Mouse (Mus musculus): ENCODE measurements around the gene Alg9. TPM values are rescaled to one million over a fixed set of nuclear protein-coding genes. Genes with fewer than 3 reads are reported as not detected.
A peak's percentile ranks its signal among the peaks of the same experiment; 100 is the strongest.

Gene Alg9
- polyA plus RNA-seq, 1 experiment, result 18.0 TPM

- no peak for TF ChIP-seq GATA1 (IDR thresholded peaks at IDR 0.05; ENCODE audit: low read length)
Measured at GRCm38 (mm10) chr9:50750706-50751105, 24.1 kb upstream of the Alg9 start.

GRCm38 (mm10) chr9:50751323-50751722, 23.5 kb upstream of the Alg9 start, which contains the start of gene Cryab:
TSS of gene Cryab (plus strand) at chr9:50751325.
- TF ChIP-seq GATA1 (IDR thresholded peaks at IDR 0.05; ENCODE audit: low read length), result no peak

GRCm38 (mm10) chr9:50752054-50752602, 22.7 kb upstream of the Alg9 start, which contains the start of gene Hspb2:
TSS of gene Hspb2 (minus strand) at chr9:50752354.
- TF ChIP-seq GATA1 (IDR thresholded peaks at IDR 0.05; ENCODE audit: low read length), result no peak

- no peak for TF ChIP-seq GATA1 (IDR thresholded peaks at IDR 0.05; ENCODE audit: low read length)
Measured at GRCm38 (mm10) chr9:50752784-50753615, 21.8 kb upstream of the Alg9 start.

GRCm38 (mm10) chr9:50753947-50754346, 20.9 kb upstream of the Alg9 start:
- no peak for TF ChIP-seq GATA1 (IDR thresholded peaks at IDR 0.05; ENCODE audit: low read length)

- no peak for TF ChIP-seq GATA1 (IDR thresholded peaks at IDR 0.05; ENCODE audit: low read length)
Measured at GRCm38 (mm10) chr9:50756711-50757110, 18.1 kb upstream of the Alg9 start.

GRCm38 (mm10) chr9:50761520-50762243, 13.1 kb upstream of the Alg9 start:
- TF ChIP-seq GATA1 (IDR thresholded peaks at IDR 0.05; ENCODE audit: low read length), result no peak

- TF ChIP-seq GATA1 (IDR thresholded peaks at IDR 0.05; ENCODE audit: low read length), result no peak
Measured at GRCm38 (mm10) chr9:50763331-50763730, 11.5 kb upstream of the Alg9 start.

- no peak for TF ChIP-seq GATA1 (IDR thresholded peaks at IDR 0.05; ENCODE audit: low read length)
Measured at GRCm38 (mm10) chr9:50767531-50768106, 7.2 kb upstream of the Alg9 start.

GRCm38 (mm10) chr9:50768107-50769002, 6.5 kb upstream of the Alg9 start, which contains the start of gene Fdxacb1:
TSS of gene Fdxacb1 (plus strand) at chr9:50768236.
- TF ChIP-seq GATA1 (IDR thresholded peaks at IDR 0.05; ENCODE audit: low read length), result no peak

- no peak for TF ChIP-seq GATA1 (IDR thresholded peaks at IDR 0.05; ENCODE audit: low read length)
Measured at GRCm38 (mm10) chr9:50770011-50770410, 4.8 kb upstream of the Alg9 start.

- peak; percentile 58 for TF ChIP-seq GATA1 (IDR thresholded peaks at IDR 0.05; ENCODE audit: low read length)
Measured at GRCm38 (mm10) chr9:50774026-50774462, 775 bp upstream of the Alg9 start.

- TF ChIP-seq GATA1 (IDR thresholded peaks at IDR 0.05; ENCODE audit: low read length), result no peak
Measured at GRCm38 (mm10) chr9:50775662-50776126, 875 bp downstream of the Alg9 start.

- TF ChIP-seq GATA1 (IDR thresholded peaks at IDR 0.05; ENCODE audit: low read length), result no peak
Measured at GRCm38 (mm10) chr9:50776162-50776760, 1.4 kb downstream of the Alg9 start.

Measured in G1E-ER4 (cell line).